Mouse (Mus musculus): ENCODE measurements at regions not wholly inside any gene's neighbourhood (a gene's known extent, or its start where the extent isn't known, plus 50 kb on each side); places are given as distances from the start of the nearest gene placed in this dataset.

DNA sequence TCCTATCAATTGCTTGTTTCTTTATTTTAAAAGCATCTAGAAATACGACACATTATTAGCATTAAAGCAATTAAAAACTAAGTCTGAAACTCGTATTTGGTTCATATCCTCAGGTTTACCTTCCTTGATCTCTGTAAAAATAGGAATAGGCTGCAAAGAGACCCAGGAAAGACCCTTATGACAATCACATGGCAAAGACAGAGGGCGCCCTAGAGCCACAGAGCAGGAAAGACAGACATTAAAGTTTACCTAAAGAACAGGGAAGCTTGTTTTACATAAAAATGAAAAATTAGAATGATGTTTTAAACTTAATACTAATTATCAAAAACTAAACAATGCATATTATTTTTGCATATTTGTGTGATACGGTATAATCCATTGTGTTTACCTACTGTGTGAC, 153.2 kb downstream of the Usp25 start:
- peak; percentile 13 for DNase-seq (ENCODE audit: low spot score)

- DNase-seq (ENCODE audit: low spot score): no peak
These were observed 159.7 kb downstream of the Usp25 start for GRCm38 (mm10) chr16:77173026-77173692.

- no peak for DNase-seq (ENCODE audit: low spot score)
These were observed 161.4 kb downstream of the Usp25 start for GRCm38 (mm10) chr16:77174744-77175432.

GRCm38 (mm10) chr16:77180990-77181389, 167.5 kb downstream of the Usp25 start:
- no peak for DNase-seq (ENCODE audit: low spot score)

Data from urinary bladder, postnatal 14 days (tissue).